Mouse (Mus musculus) ES-E14 (cell line): ENCODE data around the gene Foxe1. TPM values are rescaled to one million over a fixed set of nuclear protein-coding genes. Genes with fewer than 3 reads are reported as not detected.

Experiments
- DNase-seq: peaks from one replicate; pipeline ENCODE4 v3.0.0-alpha.2; 2013; ENCODE audit warnings: low read depth, low spot score
- H3K27ac ChIP-seq: 2 replicates; pipeline ENCODE4 v1.5.1; 2012; ENCODE audit warnings: low read depth, mild to moderate bottlenecking, low read length, moderate library complexity, mixed read lengths; ENCODE audit not compliant: poor library complexity, insufficient read depth, severe bottlenecking
- H3K36me3 ChIP-seq: 2 replicates; pipeline ENCODE4 v1.6.1; 2012; ENCODE audit warnings: mild to moderate bottlenecking, low read length, moderate library complexity, mixed read lengths; ENCODE audit not compliant: control insufficient read depth, poor library complexity, insufficient read depth, severe bottlenecking
- H3K4me1 ChIP-seq, 2 experiments: fragments of 150-350 bp in 1 of 2; sonication (generic) in 1 of 2; 2 replicates each; pipeline ENCODE4 v1.6.1; 2012; ENCODE audit warnings: low read length in 2 of 2, mild to moderate bottlenecking in 1 of 2, mixed read lengths in 1 of 2; ENCODE audit not compliant: control insufficient read depth in 2 of 2, insufficient read depth in 2 of 2, poor library complexity in 1 of 2
- H3K4me3 ChIP-seq, 2 experiments: fragments of 150-350 bp in 1 of 2; sonication (generic) in 1 of 2; 2 replicates each; pipeline ENCODE4 v1.5.1; 2012; ENCODE audit warnings: low read length in 2 of 2, low read depth in 1 of 2, mild to moderate bottlenecking in 1 of 2, mixed read lengths in 1 of 2; ENCODE audit not compliant: insufficient read depth in 1 of 2, poor library complexity in 1 of 2, severe bottlenecking in 1 of 2
- H3K9ac ChIP-seq: 2 replicates; pipeline ENCODE4 v1.6.1; 2012; ENCODE audit warnings: low read depth, mild to moderate bottlenecking, low read length, mixed read lengths; ENCODE audit not compliant: poor library complexity, insufficient read depth, severe bottlenecking
- H3K9me3 ChIP-seq: fragments of 150-350 bp; sonication (generic); 2 replicates; pipeline ENCODE4 v1.6.1; 2012; ENCODE audit warnings: low read depth, mild to moderate bottlenecking, low read length; ENCODE audit not compliant: control insufficient read depth, insufficient read depth
- CHD2 ChIP-seq: IDR thresholded peaks from 2 replicates; pipeline ENCODE4 v1.6.1; 2014; ENCODE audit warnings: mild to moderate bottlenecking, low read depth, low read length, inconsistent platforms
- HCFC1 ChIP-seq: IDR thresholded peaks from 2 replicates; pipeline ENCODE4 v1.6.1; 2012; ENCODE audit warnings: low read length, inconsistent platforms, borderline replicate concordance; ENCODE audit not compliant: insufficient read depth
- MAFK ChIP-seq: IDR thresholded peaks from 2 replicates; pipeline ENCODE4 v1.6.1; 2014; ENCODE audit warnings: mild to moderate bottlenecking, low read depth, low read length, inconsistent platforms; ENCODE audit not compliant: insufficient read depth
- ZC3H11A ChIP-seq: IDR thresholded peaks from 2 replicates; pipeline ENCODE4 v1.6.1; 2012; ENCODE audit warnings: low read depth, mild to moderate bottlenecking, inconsistent platforms, low read length, borderline replicate concordance
- ZNF384 ChIP-seq: IDR thresholded peaks from 2 replicates; pipeline ENCODE4 v1.6.1; 2012; ENCODE audit warnings: low read depth, low read length, inconsistent platforms
- in situ Hi-C, 2 experiments: fragments of 600-800 bp; cut with MboI; formaldehyde crosslinking; loops; one replicate each; pipeline ENCODE4 v1.15.1; 2025; ENCODE audit warnings: low sequenced_read_pairs in 2 of 2, inconsistent platforms in 1 of 2; ENCODE audit not compliant: unreplicated experiment in 2 of 2
- total RNA-seq: library from RNA; depleted of rRNA; stranded (reverse); fragments of 300-350 nt; gene quantifications from 2 replicates; pipeline ENCODE4 v1.2.3, GENCODE M21; 2012

The Foxe1 gene
- total RNA-seq, 1 experiment, result 0.22 TPM

DNA sequence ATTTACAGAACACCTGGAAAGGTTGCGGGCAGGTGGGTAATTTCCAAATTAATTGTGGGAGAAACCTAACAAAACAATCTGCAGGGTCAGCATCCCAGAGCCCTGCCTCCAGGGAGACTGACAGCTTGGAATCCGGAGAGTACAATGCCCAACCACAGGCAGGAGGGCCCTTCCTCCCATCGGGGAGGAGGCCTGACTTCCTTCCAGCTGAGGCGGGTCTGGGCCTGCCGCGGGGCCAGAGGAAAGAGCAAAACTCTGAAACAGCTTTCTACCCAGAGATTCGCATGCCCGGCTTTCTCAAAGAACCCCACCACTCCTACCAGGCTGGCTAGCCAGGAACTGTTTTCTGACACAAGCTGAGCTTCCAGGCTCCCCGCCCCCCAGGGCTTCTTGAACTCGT lies 9.6 kb downstream of the Foxe1 start:
- no peak overlapping the region for H3K27ac ChIP-seq
- H3K4me3 ChIP-seq, result peak overlapping the region in 1 of 2 experiments; percentile 0; a peak in 1 of 4 replicates
- no peak for DNase-seq
- H3K9ac ChIP-seq, result no peak overlapping the region
- TF ChIP-seq MAFK, result peak; percentile 63; the same call in 1 of the 2 replicates
- no peak for TF ChIP-seq ZNF384
- no peaks in the 10 kb centered on the region for H3K9me3 ChIP-seq
- no peaks in the 10 kb centered on the region for H3K36me3 ChIP-seq
- peaks cover 2 to 9% of the 10 kb centered on the region in 2 experiments; a peak in 1 of 4 replicates for H3K4me1 ChIP-seq
- in situ Hi-C loops, result no loop called here

- H3K9ac ChIP-seq, result no peak overlapping the region
- H3K36me3 ChIP-seq, result no peaks in the 10 kb centered on the region
- in situ Hi-C loops, result no loop called here
- peak; percentile 83 for DNase-seq
- TF ChIP-seq CHD2, result no peak
- TF ChIP-seq ZNF384, result no peak
- TF ChIP-seq ZC3H11A, result no peak
- TF ChIP-seq MAFK, result no peak
- TF ChIP-seq HCFC1, result no peak
- H3K27ac ChIP-seq, result no peak overlapping the region
- no peak overlapping the region for H3K4me3 ChIP-seq
- no peaks in the 10 kb centered on the region for H3K9me3 ChIP-seq
- H3K4me1 ChIP-seq, result peaks cover 2 to 9% of the 10 kb centered on the region in 2 experiments; a peak in 1 of 4 replicates
Observed at GRCm38 (mm10) chr4:46356351-46357133, 13.1 kb downstream of the Foxe1 start.

DNA sequence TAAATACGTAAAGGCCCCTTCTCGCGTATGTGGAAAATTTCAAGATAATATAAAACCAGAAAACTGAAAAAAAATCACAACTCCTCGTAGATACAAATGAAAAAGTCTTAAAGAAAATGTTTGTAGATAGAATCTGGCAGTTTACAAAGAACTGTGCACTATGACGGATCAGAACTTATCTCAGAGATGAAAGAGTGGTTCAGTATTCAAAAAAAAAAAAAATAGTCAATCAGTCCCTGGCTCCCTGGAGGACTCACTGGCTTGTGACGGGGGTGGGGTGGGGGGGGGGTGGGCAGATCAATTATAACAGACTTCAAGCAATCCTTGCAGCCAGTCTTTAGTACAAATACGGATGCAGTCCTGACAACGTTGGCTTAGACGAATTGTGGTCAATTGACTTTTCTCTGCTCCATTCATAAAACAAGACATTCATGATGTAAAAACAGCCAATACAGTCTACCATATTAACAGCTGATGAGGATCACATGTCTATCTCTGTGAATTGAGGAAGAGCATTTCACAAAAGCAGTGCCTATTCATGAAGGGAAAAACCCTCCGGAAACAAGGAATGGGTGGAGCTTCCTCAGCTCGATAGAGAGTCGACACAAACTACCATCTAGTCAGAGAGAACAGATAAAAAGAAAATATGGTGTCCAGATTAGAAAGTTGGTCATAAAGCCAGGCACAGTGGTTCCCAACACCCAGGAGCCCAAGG lies 16.3 kb downstream of the Foxe1 start:
- H3K36me3 ChIP-seq, result no peaks in the 10 kb centered on the region
- DNase-seq, result no peak
- TF ChIP-seq CHD2 (no peak), ZC3H11A (no peak), HCFC1 (no peak), ZNF384 (no peak), MAFK (no peak)
- no peaks in the 10 kb centered on the region for H3K9me3 ChIP-seq
- H3K4me1 ChIP-seq, result no peaks in the 10 kb centered on the region
- no peak overlapping the region for H3K27ac ChIP-seq
- H3K4me3 ChIP-seq, result no peak overlapping the region
- in situ Hi-C loops, result loop anchor here in 1 of 2 experiments (10.0 kb wide), 1 partner anchor 155 kb away; no protein-coding TSS in a partner anchor
- H3K9ac ChIP-seq, result no peak overlapping the region

- no peak for DNase-seq
- in situ Hi-C loops, result loop anchor here in 1 of 2 experiments (10.0 kb wide), 1 partner anchor 156 kb away; no protein-coding TSS in a partner anchor
- H3K9me3 ChIP-seq, result no peaks in the 10 kb centered on the region
- no peak overlapping the region for H3K27ac ChIP-seq
- H3K36me3 ChIP-seq, result no peaks in the 10 kb centered on the region
- TF ChIP-seq ZNF384, result no peak
- no peak for TF ChIP-seq HCFC1
- no peak for TF ChIP-seq ZC3H11A
- H3K4me3 ChIP-seq, result no peak overlapping the region
- H3K4me1 ChIP-seq, result no peaks in the 10 kb centered on the region
- no peak overlapping the region for H3K9ac ChIP-seq
Observed at GRCm38 (mm10) chr4:46361258-46361657, 17.8 kb downstream of the Foxe1 start.
